Mouse (Mus musculus): ENCODE data around the gene Pde6h. TPM values are rescaled to one million over a fixed set of nuclear protein-coding genes. Genes with fewer than 3 reads are reported as not detected.

Pde6h gene
- total and polyA plus RNA-seq, 3 experiments = 0.08 TPM; not detected in 2

GRCm38 (mm10) chr6:136939326-136940187 lies 15.9 kb downstream of the Pde6h start (continued):
- no peak for TF ChIP-seq ZMIZ1 (IDR thresholded peaks at IDR 0.05; ENCODE audit: low read depth, low read length)
- peak; percentile 60 for TF ChIP-seq TCF12 (IDR thresholded peaks at IDR 0.05; ENCODE audit: low read depth, low read length)
- TF ChIP-seq USF2 (IDR thresholded peaks at IDR 0.05; ENCODE audit: borderline replicate concordance in 1 of 2, insufficient read depth in 1 of 2, low read depth in 1 of 2, low read length in 2 of 2) = no peak
- TF ChIP-seq MXI1 (IDR thresholded peaks at IDR 0.05; ENCODE audit: low read depth, low read length) = peak; percentile 30; the same call in 1 of the 2 replicates

DNA sequence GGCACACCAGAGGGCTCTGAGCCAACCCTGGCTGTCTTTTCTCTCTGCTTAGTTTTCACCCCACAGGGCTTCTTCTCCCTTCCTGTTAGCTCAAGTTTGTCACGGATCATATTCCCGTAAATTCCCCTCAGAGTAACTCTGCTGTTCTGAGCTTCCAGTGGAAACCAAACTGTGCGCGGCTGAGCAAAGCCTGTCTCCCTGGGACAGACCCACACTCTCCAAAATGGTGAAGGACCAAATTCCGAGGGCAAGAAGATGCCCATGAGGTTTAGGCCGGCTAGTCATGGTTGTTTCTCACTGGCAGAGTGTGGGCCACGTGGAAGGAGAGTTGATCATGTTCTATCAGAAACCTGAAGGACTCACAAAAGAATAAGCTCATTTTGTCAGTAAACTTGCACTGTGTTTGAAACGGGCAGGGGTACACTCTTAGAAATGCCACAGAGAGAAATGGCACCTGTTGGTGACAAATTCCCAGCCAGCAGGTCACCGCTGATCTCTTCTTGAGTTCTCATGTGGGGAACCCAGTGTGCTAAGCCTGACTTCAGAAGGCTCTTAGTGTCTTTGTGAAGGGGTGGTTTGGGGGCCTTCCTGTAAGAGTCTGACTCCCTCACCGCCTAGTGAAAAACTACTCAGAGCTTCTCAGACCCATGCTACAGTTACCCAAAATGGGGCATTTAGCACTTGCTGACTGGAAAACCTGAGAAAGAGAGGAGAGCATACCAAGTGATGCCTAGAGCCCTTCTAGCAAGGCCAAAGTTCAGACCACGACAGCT lies 16.7 kb downstream of the Pde6h start:
- peak overlapping the region; percentile 61 to 64 for H3K4me3 ChIP-seq (ENCODE audit: control insufficient read depth in 1 of 2, insufficient read depth in 1 of 2, low read depth in 2 of 2, low read length in 2 of 2)
- H3K9ac ChIP-seq (ENCODE audit: control insufficient read depth, low read depth, low read length, poor library complexity, severe bottlenecking) = peak overlapping the region; percentile 86
- H3K36me3 ChIP-seq (ENCODE audit: control insufficient read depth in 1 of 2, insufficient read depth in 2 of 2, low read length in 2 of 2) = peaks cover 0 to 49% of the 10 kb centered on the region in 2 experiments; a peak in 2 of 4 replicates
- H3K9me3 ChIP-seq (replicated peaks; ENCODE audit: insufficient read depth, low read length) = no peaks in the 10 kb centered on the region
- no peaks in the 10 kb centered on the region for H3K27me3 ChIP-seq (ENCODE audit: control insufficient read depth in 1 of 2, insufficient read depth in 2 of 2, low read length in 2 of 2)
- DNase-seq (ENCODE audit: low read depth, low spot score) = peak; percentile 67
- peak overlapping the region; percentile 99 for H3K27ac ChIP-seq (ENCODE audit: control insufficient read depth, low read depth, low read length)
- H3K4me1 ChIP-seq (ENCODE audit: control insufficient read depth in 1 of 2, insufficient read depth in 2 of 2, low read length in 2 of 2) = peaks cover 13 to 40% of the 10 kb centered on the region in 2 experiments
- peaks cover 30% of the 10 kb centered on the region for H3K79me2 ChIP-seq (ENCODE audit: control insufficient read depth, insufficient read depth, low read length, poor library complexity)
- TF ChIP-seq MXI1 (IDR thresholded peaks at IDR 0.05; ENCODE audit: low read depth, low read length) (peak; percentile 27; the same call in 1 of the 2 replicates), GATA1 (IDR thresholded peaks at IDR 0.05; ENCODE audit: low read depth, low read length) (no peak), TBP (IDR thresholded peaks at IDR 0.05; ENCODE audit: low read depth, low read length) (0 out of 2 replicates have a peak, but pooled peaks have one; percentile 13), TCF12 (IDR thresholded peaks at IDR 0.05; ENCODE audit: low read depth, low read length) (no peak), CHD2 (IDR thresholded peaks at IDR 0.05; ENCODE audit: low read length) (no peak), TAL1 (IDR thresholded peaks at IDR 0.05; ENCODE audit: low read length) (no peak), POLR2A (IDR thresholded peaks at IDR 0.05; ENCODE audit: control insufficient read depth in 1 of 2, insufficient read depth in 1 of 2, low read depth in 1 of 2, low read length in 2 of 2, poor library complexity in 1 of 2) (0 out of 4 replicates have a peak, but pooled peaks have one; percentile 21 to 34), SIN3A (IDR thresholded peaks at IDR 0.05; ENCODE audit: low read length) (peak; percentile 62; the same call in 1 of the 2 replicates), CHD1 (IDR thresholded peaks at IDR 0.05; ENCODE audit: low read depth, low read length) (no peak), USF2 (IDR thresholded peaks at IDR 0.05; ENCODE audit: borderline replicate concordance in 1 of 2, insufficient read depth in 1 of 2, low read depth in 1 of 2, low read length in 2 of 2) (no peak)

All from MEL (cell line).